Comparison of ENCODE assay signal across 28 mouse cellular contexts in the genomic region with DNA sequence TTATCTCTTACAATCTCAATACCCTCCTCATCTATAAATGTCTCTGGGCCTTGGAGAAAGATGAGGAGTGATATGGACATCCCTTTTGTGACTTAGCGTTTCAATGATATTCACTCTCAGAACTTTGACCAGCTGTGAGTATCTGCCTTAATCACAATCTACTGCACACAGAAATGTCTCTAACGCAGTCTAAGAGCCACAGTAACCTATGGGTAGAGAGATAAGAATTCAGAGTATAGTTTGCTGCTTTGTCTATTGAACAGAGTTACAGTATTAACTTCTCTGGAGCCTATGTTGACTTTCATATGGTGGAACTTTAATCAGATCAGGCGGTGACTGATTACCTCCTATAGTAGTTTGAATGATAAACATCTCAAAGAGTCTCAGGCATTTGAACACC.
"Had no signal": no experiment of that assay in that cellular context is flagged by ENCODE, and none has a peak within 500 bp of the region (broad histone marks: within the 10 kb centered on the region; RNA-seq: fewer than 3 reads in every experiment).

No protein-coding gene starts in this region.

- DNase-seq: left cerebral cortex, postnatal 4 days; liver; liver, embryonic 13.5 days; liver, postnatal 0 days; lung, adult 18-20 months; lung, adult 2 months; lung, embryonic 14.5 days; lung, postnatal 10 days; lung, postnatal 14 days; lung, postnatal 36 days; lung, postnatal 4 days; midbrain, embryonic 14.5 days had no signal

- H3K36me3 ChIP-seq: limb, embryonic 10.5 days; limb, embryonic 12.5 days; limb, embryonic 13.5 days; limb, embryonic 15.5 days; liver, embryonic 12.5 days; liver, embryonic 13.5 days; liver, embryonic 15.5 days; lung, embryonic 15.5 days; midbrain, embryonic 10.5 days; midbrain, embryonic 12.5 days; midbrain, embryonic 13.5 days; midbrain, embryonic 15.5 days; neural tube, embryonic 12.5 days had no signal

- H3K4me1 ChIP-seq: limb, embryonic 10.5 days; limb, embryonic 12.5 days; limb, embryonic 13.5 days; limb, embryonic 15.5 days; liver, embryonic 12.5 days; liver, embryonic 13.5 days; liver, embryonic 15.5 days; lung, embryonic 15.5 days; megakaryocyte, embryonic 14.5 days; midbrain, embryonic 12.5 days; neural tube, embryonic 12.5 days had no signal

- H3K9me3 ChIP-seq: limb, embryonic 10.5 days; limb, embryonic 12.5 days; limb, embryonic 13.5 days; limb, embryonic 15.5 days; liver, embryonic 12.5 days; liver, embryonic 13.5 days; liver, embryonic 15.5 days; lung, embryonic 15.5 days; megakaryocyte, embryonic 14.5 days; midbrain, embryonic 10.5 days; midbrain, embryonic 12.5 days; midbrain, embryonic 13.5 days; midbrain, embryonic 15.5 days; neural tube, embryonic 12.5 days had no signal

- ATAC-seq: liver, embryonic 12.5 days; liver, postnatal 0 days; lung, postnatal 0 days; midbrain, embryonic 13.5 days; midbrain, embryonic 15.5 days; midbrain, embryonic 16.5 days had no signal

- H3K27me3 ChIP-seq: limb, embryonic 12.5 days; limb, embryonic 13.5 days; limb, embryonic 15.5 days; liver, embryonic 12.5 days; liver, embryonic 13.5 days; liver, embryonic 15.5 days; lung, embryonic 15.5 days; megakaryocyte, embryonic 14.5 days; midbrain, embryonic 12.5 days; midbrain, embryonic 13.5 days; midbrain, embryonic 15.5 days; neural tube, embryonic 12.5 days had no signal

- H3K4me3 ChIP-seq: limb, embryonic 10.5 days; limb, embryonic 12.5 days; limb, embryonic 13.5 days; limb, embryonic 15.5 days; liver, embryonic 12.5 days; liver, embryonic 13.5 days; liver, embryonic 15.5 days; lung, embryonic 15.5 days; megakaryocyte, embryonic 14.5 days; midbrain, embryonic 10.5 days; midbrain, embryonic 12.5 days; midbrain, embryonic 13.5 days; midbrain, embryonic 15.5 days; myocyte; neural tube, embryonic 12.5 days had no signal
